Mouse (Mus musculus) adrenal gland, postnatal 4 days (tissue): ENCODE data around the gene Serpinc1. TPM values are rescaled to one million over a fixed set of nuclear protein-coding genes. Genes with fewer than 3 reads are reported as not detected.
"Not testable (repeated sequence)": the region's sequence is repeated elsewhere in the genome, so short reads cannot be mapped to it uniquely, and the experiment has no call there.

Experiments used
- DNase-seq, 2 experiments: peaks; one replicate each; pipeline ENCODE4 v3.0.0; 2021 to 2022; ENCODE audit warnings: low spot score in 2 of 2, mixed read lengths in 2 of 2
- total RNA-seq, 2 experiments: library from RNA; stranded (reverse); gene quantifications; 2 replicates each; pipeline ENCODE4 v1.2.3; 2021

The Serpinc1 gene
- total RNA-seq, 2 experiments from 2014 or later: 10.2 to 294 TPM

- no peak for DNase-seq
Observed at GRCm38 (mm10) chr1:161020051-161020450, 41.7 kb downstream of the Serpinc1 start.

- DNase-seq: no peak
Observed at GRCm38 (mm10) chr1:161025410-161026210, 47.2 kb downstream of the Serpinc1 start.

- no peak for DNase-seq
Observed at GRCm38 (mm10) chr1:161027196-161027595, 48.8 kb downstream of the Serpinc1 start.

- DNase-seq: not testable (repeated sequence)
Observed at GRCm38 (mm10) chr1:161028427-161028826, 50.0 kb downstream of the Serpinc1 start.

GRCm38 (mm10) chr1:161030058-161030457 lies 51.7 kb downstream of the Serpinc1 start:
- DNase-seq: no peak

GRCm38 (mm10) chr1:161031881-161032280 lies 53.5 kb downstream of the Serpinc1 start:
- DNase-seq: no peak

- DNase-seq: no peak
Observed at GRCm38 (mm10) chr1:161032345-161032744, 54.0 kb downstream of the Serpinc1 start.

GRCm38 (mm10) chr1:161033856-161034434 lies 55.6 kb downstream of the Serpinc1 start:
- no peak for DNase-seq

GRCm38 (mm10) chr1:161034435-161035280 lies 56.3 kb downstream of the Serpinc1 start, which contains the start of gene Zbtb37:
Zbtb37 (minus strand) TSS chr1:161034849.
- DNase-seq: peak; percentile 81 to 94

GRCm38 (mm10) chr1:161035281-161035785 lies 56.9 kb downstream of the Serpinc1 start:
- peak in 1 of 2 experiments; percentile 35 for DNase-seq

GRCm38 (mm10) chr1:161035786-161036404 lies 57.5 kb downstream of the Serpinc1 start:
- no peak for DNase-seq

GRCm38 (mm10) chr1:161036411-161036841 lies 58.0 kb downstream of the Serpinc1 start:
- DNase-seq: no peak

GRCm38 (mm10) chr1:161037026-161037425 lies 58.6 kb downstream of the Serpinc1 start:
- no peak for DNase-seq

- no peak for DNase-seq
Observed at GRCm38 (mm10) chr1:161037599-161037998, 59.2 kb downstream of the Serpinc1 start.

GRCm38 (mm10) chr1:161038004-161038403 lies 59.6 kb downstream of the Serpinc1 start:
- no peak for DNase-seq

- DNase-seq: no peak
Observed at GRCm38 (mm10) chr1:161038968-161039721, 60.8 kb downstream of the Serpinc1 start.

GRCm38 (mm10) chr1:161039741-161040425 lies 61.5 kb downstream of the Serpinc1 start:
- DNase-seq: no peak

- DNase-seq: no peak
Observed at GRCm38 (mm10) chr1:161040426-161040770, 62.0 kb downstream of the Serpinc1 start.

- no peak for DNase-seq
Observed at GRCm38 (mm10) chr1:161040855-161041254, 62.5 kb downstream of the Serpinc1 start.
